Mouse (Mus musculus) kidney, adult 2 months (tissue): Measurements from ENCODE around the gene Usp48. TPM values are rescaled to one million over a fixed set of nuclear protein-coding genes. Genes with fewer than 3 reads are reported as not detected.

Experiments used
- DNase-seq: peaks from one replicate; pipeline ENCODE4 v3.0.0; 2021
- H3K27ac ChIP-seq: fragments of 200-500 bp; 2 replicates; pipeline ENCODE4 v1.5.1; 2012; ENCODE audit warnings: low read depth, low read length, control low read depth, inconsistent platforms; ENCODE audit not compliant: insufficient read depth
- H3K27me3 ChIP-seq: fragments of 200-500 bp; replicated peaks from 2 replicates; pipeline ENCODE4 v1.6.1; 2012; ENCODE audit warnings: mild to moderate bottlenecking, moderate library complexity, low read length, inconsistent platforms; ENCODE audit not compliant: control insufficient read depth, insufficient read depth
- H3K36me3 ChIP-seq: fragments of 200-500 bp; 2 replicates; pipeline ENCODE4 v1.6.1; 2012; ENCODE audit warnings: mild to moderate bottlenecking, moderate library complexity, low read length, inconsistent platforms; ENCODE audit not compliant: control insufficient read depth, insufficient read depth
- H3K4me1 ChIP-seq: fragments of 200-500 bp; 2 replicates; pipeline ENCODE4 v1.6.1; 2011; ENCODE audit warnings: low read length; ENCODE audit not compliant: control insufficient read depth, insufficient read depth
- H3K4me3 ChIP-seq: fragments of 200-500 bp; 2 replicates; pipeline ENCODE4 v1.5.1; 2011; ENCODE audit warnings: mild to moderate bottlenecking, low read depth, low read length, control low read depth; ENCODE audit not compliant: insufficient read depth
- CTCF ChIP-seq: fragments of 200-500 bp; conservative IDR thresholded peaks from 2 replicates; pipeline ENCODE4 v1.5.1; 2011; ENCODE audit warnings: low read depth, mild to moderate bottlenecking, control low read depth, low read length, moderate library complexity, mixed read lengths; ENCODE audit not compliant: insufficient read depth, insufficient read length
- POLR2A ChIP-seq: fragments of 200-500 bp; IDR thresholded peaks from one replicate; pipeline ENCODE4 v1.6.1; 2011; ENCODE audit warnings: low read depth, low read length, control low read depth
- WGBS: fragments of 180-500 bp; shearing (Covaris S2); methylation state at CpG from one replicate; pipeline ENCODE4 v1.1.7; 2018; 5-methylcytosine and 5-hydroxymethylcytosine counted together
- polyA plus RNA-seq: library from polyadenylated mRNA; depleted of rRNA; stranded (reverse); fragments of >200 nt; gene quantifications from 2 replicates; pipeline ENCODE4 v1.2.3, GENCODE M21; 2012

Gene Usp48
- polyA plus RNA-seq, 1 experiment, result 38.6 TPM

GRCm38 (mm10) chr4:137692107-137692902, 98.8 kb downstream of the Usp48 start:
- 66% methylated on average over 10 of the region's 10 CpGs for WGBS
- Histone ChIP-seq H3K27ac (peak overlapping the region; percentile 73; the same call in 1 of the 2 replicates), H3K4me3 (no peak overlapping the region), H3K36me3 (no peaks in the 10 kb centered on the region), H3K4me1 (0 out of 2 replicates have a peak, but pooled peaks cover 1% of the 10 kb centered on the region), H3K27me3 (no peaks in the 10 kb centered on the region)
- TF ChIP-seq CTCF (no peak), POLR2A (no peak)
- DNase-seq, result peak; percentile 48

GRCm38 (mm10) chr4:137695300-137695699, 101.7 kb downstream of the Usp48 start:
- Histone ChIP-seq H3K4me3 (no peak overlapping the region), H3K4me1 (peaks cover 2% of the 10 kb centered on the region; the same call in 1 of the 2 replicates), H3K27me3 (no peaks in the 10 kb centered on the region), H3K36me3 (no peaks in the 10 kb centered on the region), H3K27ac (no peak overlapping the region)
- TF ChIP-seq POLR2A, result no peak
- no peak for TF ChIP-seq CTCF
- DNase-seq, result no peak
- 72% methylated on average over 8 of the region's 8 CpGs for WGBS

- 17% methylated on average over 4 of the region's 4 CpGs for WGBS
- DNase-seq, result peak; percentile 58
- no peak for TF ChIP-seq CTCF
- TF ChIP-seq POLR2A, result no peak
- Histone ChIP-seq H3K4me1 (peaks cover 2% of the 10 kb centered on the region; the same call in 1 of the 2 replicates), H3K4me3 (no peak overlapping the region), H3K36me3 (no peaks in the 10 kb centered on the region), H3K27me3 (no peaks in the 10 kb centered on the region), H3K27ac (peak overlapping the region; percentile 18; the same call in 1 of the 2 replicates)
Observed at GRCm38 (mm10) chr4:137695900-137696299, 102.3 kb downstream of the Usp48 start.

- TF ChIP-seq CTCF (no peak), POLR2A (no peak)
- H3K4me3 ChIP-seq, result no peak overlapping the region
- H3K27me3 ChIP-seq, result no peaks in the 10 kb centered on the region
- H3K36me3 ChIP-seq, result no peaks in the 10 kb centered on the region
- peak; percentile 84 for DNase-seq
- 53% methylated on average over 13 of the region's 13 CpGs for WGBS
- peak overlapping the region; percentile 96 for H3K27ac ChIP-seq
- peaks cover 6% of the 10 kb centered on the region for H3K4me1 ChIP-seq
Observed at GRCm38 (mm10) chr4:137697156-137697885, 103.8 kb downstream of the Usp48 start.

GRCm38 (mm10) chr4:137698076-137698985, 104.8 kb downstream of the Usp48 start:
- peak; percentile 77 for DNase-seq
- Histone ChIP-seq H3K27ac (peak overlapping the region; percentile 96), H3K27me3 (no peaks in the 10 kb centered on the region), H3K4me3 (no peak overlapping the region), H3K36me3 (no peaks in the 10 kb centered on the region), H3K4me1 (peaks cover 6% of the 10 kb centered on the region)
- TF ChIP-seq CTCF, result no peak
- no peak for TF ChIP-seq POLR2A
- 39% methylated on average over 7 of the region's 7 CpGs for WGBS

GRCm38 (mm10) chr4:137699264-137700211, 106.0 kb downstream of the Usp48 start:
- peak; percentile 62 for DNase-seq
- H3K27ac ChIP-seq, result peak overlapping the region; percentile 96; the same call in 1 of the 2 replicates
- H3K4me3 ChIP-seq, result no peak overlapping the region
- no peaks in the 10 kb centered on the region for H3K36me3 ChIP-seq
- 60% methylated on average over 21 of the region's 21 CpGs for WGBS
- peaks cover 6% of the 10 kb centered on the region for H3K4me1 ChIP-seq
- H3K27me3 ChIP-seq, result no peaks in the 10 kb centered on the region
- TF ChIP-seq POLR2A (no peak), CTCF (no peak)
